Mouse (Mus musculus) kidney, adult 10 weeks (tissue): ENCODE measurements around the gene Setd1a. TPM values are rescaled to one million over a fixed set of nuclear protein-coding genes. Genes with fewer than 3 reads are reported as not detected.

Experiments used
- polyA plus RNA-seq: library from polyadenylated mRNA; stranded (reverse); fragments of 350-450 nt; fragmentation: Illumina TruSeq; extraction: RNeasy Lipid Tissue Mini Kit (QIAGEN cat#74804); gene quantifications from one replicate; pipeline ENCODE4 v1.2.3, GENCODE M21; 2014; ENCODE audit warnings: low read depth, low replicate concordance

Setd1a gene
- polyA plus RNA-seq = 4.2 TPM

DNA sequence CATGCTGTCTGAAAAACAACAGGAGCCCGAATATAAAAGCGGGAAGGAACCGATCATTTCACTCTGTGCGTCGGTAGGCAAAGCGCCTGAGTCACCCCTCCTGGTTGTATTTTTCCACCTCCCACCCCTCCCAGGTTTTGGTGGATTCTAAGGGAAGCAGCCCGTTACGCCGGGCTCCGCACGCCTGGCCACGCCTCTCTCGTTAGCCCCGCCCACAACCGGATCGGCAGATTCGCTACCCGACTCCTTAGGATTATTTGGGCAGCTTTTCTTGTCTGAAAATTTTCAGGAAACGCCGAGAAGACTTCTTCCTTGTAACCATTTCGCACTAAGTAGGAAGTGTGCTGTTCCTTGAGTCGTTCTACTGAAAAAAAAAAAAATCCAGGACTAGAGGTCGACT, at the start of gene Setd1a:
Gene Setd1a (plus strand): TSS at position 245 of the 400 bp plus-strand sequence.

DNA sequence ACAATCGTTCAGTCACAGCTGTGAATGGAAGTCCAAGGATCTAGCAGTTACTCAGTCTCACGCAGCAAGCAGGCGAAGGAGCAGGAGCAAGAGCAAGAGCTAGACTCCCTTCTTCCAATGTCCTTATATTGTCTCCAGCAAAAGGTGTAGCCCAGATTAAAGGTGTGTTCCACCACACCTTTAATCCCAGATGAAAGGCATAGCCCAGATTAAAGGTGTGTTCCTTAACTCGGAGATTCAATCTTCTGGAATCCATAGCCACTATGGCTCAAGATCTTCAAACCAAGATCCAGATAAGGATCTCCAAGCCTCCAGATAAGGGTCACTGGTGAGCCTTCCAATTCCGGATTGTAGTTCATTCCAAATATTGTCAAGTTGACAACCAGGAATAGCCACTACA, 44.4 kb upstream of the Setd1a start, which contains the start of gene Ctf2:
Gene Ctf2 (minus strand): TSS at position 101 of the 400 bp plus-strand sequence.

GRCm38 (mm10) chr7:127744366-127745045, 32.0 kb upstream of the Setd1a start, which contains the start of gene Fbxl19:
Fbxl19 (plus strand) TSS chr7:127744543.

DNA sequence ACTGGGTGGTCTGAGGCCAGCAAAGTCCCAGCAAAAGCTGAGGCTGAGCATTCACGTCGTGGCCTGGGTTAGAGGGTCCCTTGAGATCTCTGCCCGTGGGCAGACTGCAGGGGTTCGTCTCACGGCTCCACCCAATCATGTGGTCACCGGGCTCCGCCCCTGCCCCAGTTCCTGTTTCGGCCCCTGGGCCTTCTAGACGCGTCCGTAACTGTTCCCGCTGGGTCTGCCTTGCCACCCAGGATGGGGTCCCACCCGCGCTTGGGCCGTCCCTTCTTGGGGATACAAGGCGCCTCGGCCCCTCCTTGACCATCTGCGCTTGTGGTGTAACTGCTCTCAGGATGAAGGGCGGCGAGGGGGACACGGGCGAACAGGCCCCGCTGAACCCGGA, 6.8 kb upstream of the Setd1a start, which contains the start of gene Orai3:
Gene Orai3 (plus strand): TSS at position 165 of the 388 bp plus-strand sequence.

DNA sequence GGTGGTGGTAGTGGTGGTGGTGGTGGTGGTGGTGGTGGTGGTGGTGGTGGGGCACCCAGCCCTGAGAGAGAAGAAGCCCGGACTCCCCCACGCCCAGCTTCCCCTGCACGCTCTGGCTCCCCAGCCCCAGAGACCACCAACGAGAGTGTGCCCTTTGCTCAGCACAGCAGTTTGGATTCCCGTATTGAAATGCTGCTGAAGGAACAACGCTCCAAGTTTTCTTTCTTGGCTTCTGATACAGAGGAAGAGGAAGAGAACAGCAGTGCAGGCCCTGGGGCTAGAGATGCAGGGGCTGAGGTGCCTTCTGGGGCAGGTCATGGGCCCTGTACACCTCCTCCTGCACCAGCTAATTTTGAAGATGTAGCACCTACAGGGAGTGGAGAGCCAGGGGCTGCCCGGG, 8.8 kb downstream of the Setd1a start, which contains the start of gene Gm49388:
Gene Gm49388 (plus strand): TSS at position 301 of the 400 bp plus-strand sequence.

DNA sequence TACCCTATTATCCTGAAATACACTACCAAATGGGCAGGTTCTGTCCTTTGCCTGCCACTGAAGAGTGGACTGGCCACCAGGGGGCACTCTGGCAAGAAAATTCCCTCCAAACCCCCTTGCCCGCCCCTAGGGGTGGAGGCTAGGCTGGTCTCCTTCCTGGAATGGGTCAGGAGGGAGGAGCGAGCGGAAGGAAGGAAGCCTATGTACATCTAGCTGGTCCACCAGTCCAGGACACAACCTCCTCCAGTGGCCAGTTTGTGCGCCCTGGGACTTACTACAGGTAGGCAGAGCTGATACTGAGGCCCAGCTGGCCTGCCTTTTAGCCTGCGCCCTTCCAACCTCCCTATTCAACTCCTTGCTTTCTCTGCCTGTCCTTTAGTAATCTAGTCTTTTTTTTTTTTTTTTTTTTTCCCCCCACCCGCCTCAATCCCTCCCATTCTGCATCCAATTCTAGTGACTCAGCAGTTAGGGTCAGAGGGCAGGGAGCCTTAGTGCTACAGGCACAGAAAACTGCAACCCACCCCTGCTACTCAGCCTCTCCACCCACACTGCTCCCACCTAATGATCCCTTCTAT, 24.1 kb downstream of the Setd1a start, which contains the start of gene Hsd3b7:
Gene Hsd3b7 (plus strand): TSS at position 170 of the 575 bp plus-strand sequence.

GRCm38 (mm10) chr7:127824176-127824871, 47.9 kb downstream of the Setd1a start, which contains the start of the genes Stx4a and Stx1b:
Stx4a (plus strand) TSS chr7:127824294.
Stx1b (minus strand) TSS chr7:127824549.

Other genes with a start within 250 kb of the Setd1a start
- not detected for gene Tmem265, start 215.3 kb upstream of the Setd1a start, polyA plus RNA-seq
- 15.2 TPM for gene Phkg2, start 203.3 kb upstream of the Setd1a start, polyA plus RNA-seq
- gene Ccdc189, start 188.1 kb upstream of the Setd1a start, polyA plus RNA-seq = 0.73 TPM
- 1.3 TPM for gene Rnf40, start 187.9 kb upstream of the Setd1a start, polyA plus RNA-seq
- gene Zfp629, start 160.9 kb upstream of the Setd1a start, polyA plus RNA-seq = 6.6 TPM
- gene Bcl7c, start 67.7 kb upstream of the Setd1a start, polyA plus RNA-seq = 1.6 TPM
- gene Ctf1, start 63.9 kb upstream of the Setd1a start, polyA plus RNA-seq = 6.3 TPM
- gene Ctf2, start 44.5 kb upstream of the Setd1a start, polyA plus RNA-seq = not detected
- gene Fbxl19, start 32.1 kb upstream of the Setd1a start, polyA plus RNA-seq = 0.28 TPM
- gene Orai3, start 6.9 kb upstream of the Setd1a start, polyA plus RNA-seq = 3.0 TPM
- not detected for gene Gm49388, start 8.9 kb downstream of the Setd1a start, polyA plus RNA-seq
- 9.7 TPM for gene Hsd3b7, start 23.9 kb downstream of the Setd1a start, polyA plus RNA-seq
- 8.2 TPM for gene Stx4a, start 47.6 kb downstream of the Setd1a start, polyA plus RNA-seq
- gene Stx1b, start 47.9 kb downstream of the Setd1a start, polyA plus RNA-seq = 0.16 TPM
- gene Zfp646, start 99.6 kb downstream of the Setd1a start, polyA plus RNA-seq = 4.8 TPM
- 0.77 TPM for gene Zfp668, start 100.2 kb downstream of the Setd1a start, polyA plus RNA-seq
- gene Prss53, start 114.3 kb downstream of the Setd1a start, polyA plus RNA-seq = 0.20 TPM
- not detected for gene Gm21974, start 118.8 kb downstream of the Setd1a start, polyA plus RNA-seq
- gene Vkorc1, start 118.9 kb downstream of the Setd1a start, polyA plus RNA-seq = 72.8 TPM
- 4.9 TPM for gene Bckdk, start 127.4 kb downstream of the Setd1a start, polyA plus RNA-seq
- gene Kat8, start 135.8 kb downstream of the Setd1a start, polyA plus RNA-seq = 6.3 TPM
- gene Prss8, start 153.4 kb downstream of the Setd1a start, polyA plus RNA-seq = 4.9 TPM
- not detected for gene Prss36, start 170.1 kb downstream of the Setd1a start, polyA plus RNA-seq
- 363 TPM for gene Fus, start 190.8 kb downstream of the Setd1a start, polyA plus RNA-seq
- 6.6 TPM for gene Pycard, start 217.2 kb downstream of the Setd1a start, polyA plus RNA-seq
- not detected for gene Trim72, start 227.3 kb downstream of the Setd1a start, polyA plus RNA-seq